Mouse (Mus musculus) liver, embryonic 16.5 days (tissue): ENCODE data around the gene Mcub. TPM values are rescaled to one million over a fixed set of nuclear protein-coding genes. Genes with fewer than 3 reads are reported as not detected.

Source experiments
- ATAC-seq: fragments of 200-750 bp; cut with Nextera tagmentation; 2 replicates; pipeline ENCODE4 v1.8.0; 2017; ENCODE audit warnings: low read depth, mild to moderate bottlenecking, moderate number of reproducible peaks, moderate library complexity
- H3K27ac ChIP-seq: fragments of 300-500 bp; sonication (generic); 2 replicates; pipeline ENCODE4 v1.5.1; 2014; ENCODE audit warnings: mild to moderate bottlenecking, low read length
- H3K27me3 ChIP-seq: fragments of 300-500 bp; sonication (generic); 2 replicates; pipeline ENCODE4 v1.6.1; 2014; ENCODE audit warnings: low read depth, low read length, mixed read lengths; ENCODE audit not compliant: control insufficient read depth, insufficient read depth
- H3K36me3 ChIP-seq: fragments of 300-500 bp; sonication (generic); 2 replicates; pipeline ENCODE4 v1.6.1; 2014; ENCODE audit warnings: mild to moderate bottlenecking; ENCODE audit not compliant: control insufficient read depth, insufficient read depth
- H3K4me1 ChIP-seq: fragments of 300-500 bp; sonication (generic); 2 replicates; pipeline ENCODE4 v1.6.1; 2014; ENCODE audit warnings: low read depth, low read length, mixed read lengths; ENCODE audit not compliant: control insufficient read depth
- H3K4me2 ChIP-seq: fragments of 300-500 bp; sonication (generic); 2 replicates; pipeline ENCODE4 v1.6.1; 2014; ENCODE audit warnings: low read depth, low read length, mixed read lengths
- H3K4me3 ChIP-seq: fragments of 300-500 bp; sonication (generic); 2 replicates; pipeline ENCODE4 v1.5.1; 2014; ENCODE audit warnings: low read depth, mild to moderate bottlenecking, low read length
- H3K9ac ChIP-seq: fragments of 300-500 bp; sonication (generic); 2 replicates; pipeline ENCODE4 v1.6.1; 2014; ENCODE audit warnings: low read depth, low read length
- H3K9me3 ChIP-seq: fragments of 300-500 bp; sonication (generic); replicated peaks from 2 replicates; pipeline ENCODE4 v1.6.1; 2016; ENCODE audit warnings: low read length; ENCODE audit not compliant: control insufficient read depth
- WGBS: fragments of 180-500 bp; shearing (Covaris S2); extraction: QIAGEN DNeasy Blood & Tissue Kit; methylation state at CpG from one replicate; pipeline ENCODE4 v1.1.7; 2014; ENCODE audit not compliant: insufficient replicate concordance; 5-methylcytosine and 5-hydroxymethylcytosine counted together
- polyA plus RNA-seq: library from polyadenylated mRNA; unstranded; fragments of >200 nt; fragmentation: Nextera tagmentation; extraction: Ambion mirVana; gene quantifications from 2 replicates; pipeline ENCODE4 v1.2.1, GENCODE M21; 2015

Gene Mcub
- polyA plus RNA-seq, 1 experiment from 2014 or later = 15.4 TPM

DNA sequence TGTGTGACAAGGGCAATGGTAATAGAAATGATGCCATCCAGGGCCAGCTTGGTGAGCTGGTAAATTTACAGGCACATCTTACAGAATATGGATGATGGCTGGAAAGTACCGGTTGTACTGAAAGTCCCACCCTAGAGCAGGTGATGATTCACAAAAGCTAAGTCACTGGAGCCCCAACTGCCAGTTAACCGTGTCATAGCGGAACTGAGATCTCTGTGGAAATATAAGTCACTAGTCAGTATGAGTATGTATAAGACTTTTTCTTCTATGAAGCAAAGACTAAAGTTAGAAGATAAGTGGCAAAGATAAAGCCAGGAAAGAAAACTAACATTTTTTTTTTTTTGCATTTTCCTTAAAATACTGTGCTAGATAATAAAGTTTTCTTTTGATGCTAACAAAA, 76.9 kb downstream of the Mcub start:
- Histone ChIP-seq H3K4me2 (no peak overlapping the region), H3K9ac (no peak overlapping the region), H3K4me1 (peaks cover 4% of the 10 kb centered on the region), H3K4me3 (no peak overlapping the region), H3K27ac (no peak overlapping the region), H3K36me3 (peaks cover 21% of the 10 kb centered on the region), H3K9me3 (no peaks in the 10 kb centered on the region), H3K27me3 (no peaks in the 10 kb centered on the region)
- no peak for ATAC-seq
- 89% methylated on average over 3 of the region's 3 CpGs for whole genome bisulfite sequencing

- Histone ChIP-seq H3K4me3 (no peak overlapping the region), H3K9me3 (no peaks in the 10 kb centered on the region), H3K4me2 (no peak overlapping the region), H3K27ac (no peak overlapping the region), H3K4me1 (peaks cover 8% of the 10 kb centered on the region), H3K9ac (no peak overlapping the region), H3K36me3 (peaks cover 21% of the 10 kb centered on the region), H3K27me3 (no peaks in the 10 kb centered on the region)
- 67% methylated on average over 5 of the region's 5 CpGs for WGBS
- no peak for ATAC-seq
These were observed 78.0 kb downstream of the Mcub start for GRCm38 (mm10) chr3:129892003-129892402.

DNA sequence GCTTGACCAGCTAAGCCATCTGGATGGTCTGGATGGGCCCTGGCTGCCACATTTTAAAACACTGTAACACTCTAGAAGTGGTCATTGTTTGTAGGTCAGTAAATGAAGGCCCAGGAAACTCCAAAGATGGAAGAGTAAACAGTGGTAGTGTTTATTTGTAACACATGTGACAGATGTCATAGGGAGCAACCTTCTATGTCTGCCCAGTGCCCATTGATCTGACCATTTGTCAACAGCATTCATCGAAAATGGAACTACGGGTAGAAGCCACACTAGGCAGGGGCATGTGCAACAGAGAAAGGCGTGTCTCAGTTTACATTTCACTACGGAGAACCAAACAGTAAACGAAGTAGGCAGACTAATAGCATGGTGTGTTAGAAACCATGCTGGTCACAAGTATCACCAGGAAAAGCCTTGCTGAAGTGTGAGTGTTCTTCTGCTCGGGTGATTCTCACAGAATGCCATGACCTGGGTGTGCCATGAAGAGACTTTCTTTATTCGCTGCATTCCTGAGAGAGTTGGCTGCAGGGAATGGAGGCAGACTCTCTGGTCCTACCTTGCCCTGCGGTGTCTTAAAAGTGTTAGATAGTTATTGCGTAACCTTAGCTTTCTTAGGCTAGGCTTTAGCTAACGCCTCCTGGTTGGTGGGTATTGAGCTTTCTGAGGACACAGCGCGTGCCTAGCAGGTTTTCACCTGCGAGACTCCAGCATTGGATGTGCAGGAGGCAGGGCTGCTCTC, 82.1 kb downstream of the Mcub start:
- Histone ChIP-seq H3K4me2 (no peak overlapping the region), H3K4me1 (peaks cover 35% of the 10 kb centered on the region), H3K9me3 (no peaks in the 10 kb centered on the region), H3K4me3 (no peak overlapping the region), H3K27ac (no peak overlapping the region), H3K36me3 (peaks cover 16% of the 10 kb centered on the region), H3K9ac (no peak overlapping the region), H3K27me3 (no peaks in the 10 kb centered on the region)
- peak; percentile 37 for ATAC-seq
- 78% methylated on average over 13 of the region's 13 CpGs for WGBS

GRCm38 (mm10) chr3:129886430-129886829, 83.6 kb downstream of the Mcub start:
- Histone ChIP-seq H3K9me3 (no peaks in the 10 kb centered on the region), H3K27ac (peak overlapping the region; percentile 76), H3K9ac (no peak overlapping the region), H3K4me2 (peak overlapping the region; percentile 44), H3K4me3 (no peak overlapping the region), H3K4me1 (peaks cover 47% of the 10 kb centered on the region), H3K36me3 (peaks cover 13% of the 10 kb centered on the region), H3K27me3 (no peaks in the 10 kb centered on the region)
- 72% methylated on average over 5 of the region's 5 CpGs for WGBS
- peak; percentile 48 for ATAC-seq

GRCm38 (mm10) chr3:129885577-129885976, 84.4 kb downstream of the Mcub start:
- H3K9me3 ChIP-seq = no peaks in the 10 kb centered on the region
- H3K36me3 ChIP-seq = peaks cover 7% of the 10 kb centered on the region
- no peaks in the 10 kb centered on the region for H3K27me3 ChIP-seq
- H3K27ac ChIP-seq = peak overlapping the region; percentile 76
- peak overlapping the region; percentile 23; the same call in 1 of the 2 replicates for H3K4me3 ChIP-seq
- peaks cover 54% of the 10 kb centered on the region for H3K4me1 ChIP-seq
- H3K4me2 ChIP-seq = peak overlapping the region; percentile 44
- no peak overlapping the region for H3K9ac ChIP-seq
- 28% methylated on average over 9 of the region's 9 CpGs for WGBS
- ATAC-seq = peak; percentile 52

GRCm38 (mm10) chr3:129880925-129881593, 88.9 kb downstream of the Mcub start:
- Histone ChIP-seq H3K27me3 (no peaks in the 10 kb centered on the region), H3K4me3 (peak overlapping the region; percentile 52), H3K36me3 (no peaks in the 10 kb centered on the region), H3K9ac (peak overlapping the region; percentile 53), H3K4me1 (peaks cover 53% of the 10 kb centered on the region), H3K27ac (peak overlapping the region; percentile 65), H3K4me2 (peak overlapping the region; percentile 58), H3K9me3 (no peaks in the 10 kb centered on the region)
- 10% methylated on average over 8 of the region's 8 CpGs for WGBS
- ATAC-seq = peak; percentile 56

GRCm38 (mm10) chr3:129879913-129880312, 90.1 kb downstream of the Mcub start:
- H3K9ac ChIP-seq = peak overlapping the region; percentile 78; the same call in 1 of the 2 replicates
- 58% methylated on average over 2 of the region's 2 CpGs for WGBS
- H3K4me1 ChIP-seq = peaks cover 41% of the 10 kb centered on the region
- no peaks in the 10 kb centered on the region for H3K27me3 ChIP-seq
- ATAC-seq = no peak
- peak overlapping the region; percentile 91 for H3K4me2 ChIP-seq
- peak overlapping the region; percentile 77 for H3K4me3 ChIP-seq
- H3K27ac ChIP-seq = peak overlapping the region; percentile 56
- no peaks in the 10 kb centered on the region for H3K9me3 ChIP-seq
- no peaks in the 10 kb centered on the region for H3K36me3 ChIP-seq

- Histone ChIP-seq H3K4me3 (peak overlapping the region; percentile 77), H3K9me3 (no peaks in the 10 kb centered on the region), H3K4me2 (peak overlapping the region; percentile 91), H3K9ac (peak overlapping the region; percentile 78), H3K27me3 (no peaks in the 10 kb centered on the region), H3K4me1 (peaks cover 37% of the 10 kb centered on the region), H3K36me3 (no peaks in the 10 kb centered on the region), H3K27ac (peak overlapping the region; percentile 84)
- ATAC-seq = peak; percentile 72
- under 1% methylated on average over 25 of the region's 25 CpGs for WGBS
These were observed 90.8 kb downstream of the Mcub start for GRCm38 (mm10) chr3:129879131-129879757.
